Mouse (Mus musculus) liver, embryonic 15.5 days (tissue): ENCODE measurements around the gene Gm20388. TPM values are rescaled to one million over a fixed set of nuclear protein-coding genes. Genes with fewer than 3 reads are reported as not detected.

Experiments used
- ATAC-seq: fragments of 200-750 bp; cut with Nextera tagmentation; 2 replicates; pipeline ENCODE4 v1.8.0; 2017; ENCODE audit warnings: moderate number of reproducible peaks, mild to moderate bottlenecking, moderate library complexity; ENCODE audit not compliant: insufficient read depth
- H3K27ac ChIP-seq: fragments of 300-500 bp; sonication (generic); replicated peaks from 2 replicates; pipeline ENCODE4 v1.5.1; 2015; ENCODE audit warnings: mild to moderate bottlenecking, inconsistent platforms
- H3K27me3 ChIP-seq: fragments of 300-500 bp; sonication (generic); 2 replicates; pipeline ENCODE4 v1.6.1; 2015; ENCODE audit warnings: mild to moderate bottlenecking, inconsistent platforms
- H3K36me3 ChIP-seq: fragments of 300-500 bp; sonication (generic); replicated peaks from 2 replicates; pipeline ENCODE4 v1.6.1; 2015; ENCODE audit warnings: moderate library complexity, mild to moderate bottlenecking, inconsistent platforms
- H3K4me1 ChIP-seq: fragments of 300-500 bp; sonication (generic); replicated peaks from 2 replicates; pipeline ENCODE4 v1.6.1; 2015; ENCODE audit warnings: inconsistent platforms
- H3K4me2 ChIP-seq: fragments of 300-500 bp; sonication (generic); 2 replicates; pipeline ENCODE4 v1.6.1; 2015; ENCODE audit warnings: moderate library complexity, mild to moderate bottlenecking, inconsistent platforms
- H3K4me3 ChIP-seq: fragments of 300-500 bp; sonication (generic); replicated peaks from 2 replicates; pipeline ENCODE4 v1.5.1; 2015; ENCODE audit warnings: mild to moderate bottlenecking, inconsistent platforms
- H3K9ac ChIP-seq: fragments of 300-500 bp; sonication (generic); 2 replicates; pipeline ENCODE4 v1.6.1; 2015; ENCODE audit warnings: moderate library complexity, mild to moderate bottlenecking, inconsistent platforms
- H3K9me3 ChIP-seq: fragments of 300-500 bp; sonication (generic); replicated peaks from 2 replicates; pipeline ENCODE4 v1.6.1; 2016; ENCODE audit warnings: inconsistent platforms
- WGBS: fragments of 180-500 bp; shearing (Covaris S2); methylation state at CpG from one replicate; pipeline ENCODE4 v1.1.7; 2015; ENCODE audit warnings: mixed read lengths; ENCODE audit not compliant: insufficient replicate concordance; 5-methylcytosine and 5-hydroxymethylcytosine counted together
- polyA plus RNA-seq: library from polyadenylated mRNA; unstranded; fragments of >200 nt; fragmentation: Nextera tagmentation; extraction: Ambion mirVana; gene quantifications from 2 replicates; pipeline ENCODE4 v1.2.1, GENCODE M21; 2015

The Gm20388 gene
- polyA plus RNA-seq, 1 experiment from 2014 or later, result not detected

DNA sequence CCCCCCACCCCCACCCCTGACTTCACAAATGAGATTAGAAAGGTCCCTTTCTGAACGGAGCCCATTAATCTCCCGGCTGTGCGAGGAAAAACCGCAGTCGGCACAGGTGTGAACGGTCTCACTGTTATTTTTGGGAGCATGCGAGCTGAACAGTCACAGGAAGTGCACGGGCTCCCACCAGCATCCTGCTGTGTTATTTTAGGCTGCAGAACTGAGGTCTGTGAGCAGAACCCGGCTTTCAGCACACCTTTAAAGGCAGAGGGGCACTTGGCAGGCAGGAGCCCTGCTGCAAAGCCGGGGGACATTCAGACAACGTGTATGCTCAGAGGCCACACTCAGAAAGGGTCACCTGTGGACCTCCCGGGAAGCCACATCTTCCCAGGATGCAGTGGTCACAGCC lies 1110.8 kb downstream of the Gm20388 start:
- Histone ChIP-seq H3K36me3 (no peaks in the 10 kb centered on the region), H3K27ac (no peak overlapping the region), H3K4me1 (no peaks in the 10 kb centered on the region), H3K4me2 (no peak overlapping the region), H3K27me3 (peaks cover 39% of the 10 kb centered on the region), H3K9me3 (no peaks in the 10 kb centered on the region), H3K4me3 (no peak overlapping the region), H3K9ac (no peak overlapping the region)
- ATAC-seq, result no peak
- WGBS, result 25% methylated on average over 12 of the region's 12 CpGs

DNA sequence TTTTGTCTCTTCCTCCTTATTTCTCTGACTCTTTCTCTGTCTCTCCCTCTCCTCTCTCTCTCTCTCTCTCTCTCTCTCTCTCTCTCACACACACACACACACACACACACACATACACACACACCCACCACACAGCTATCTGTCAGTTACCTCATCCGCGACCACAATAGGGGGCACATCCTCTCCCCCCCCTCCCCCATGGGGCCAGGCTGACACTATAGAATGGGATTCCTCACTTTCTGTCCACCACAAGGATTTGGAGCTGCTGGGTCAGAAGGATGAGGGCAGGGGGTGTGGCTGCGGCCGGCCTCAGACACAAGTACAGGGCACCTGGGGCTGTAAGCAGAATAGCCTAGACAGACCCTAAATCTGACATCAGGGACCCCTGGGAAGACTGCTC lies 1112.4 kb downstream of the Gm20388 start:
- no peak for ATAC-seq
- Histone ChIP-seq H3K27ac (no peak overlapping the region), H3K4me3 (no peak overlapping the region), H3K4me2 (no peak overlapping the region), H3K27me3 (peaks cover 30% of the 10 kb centered on the region), H3K9ac (no peak overlapping the region), H3K36me3 (no peaks in the 10 kb centered on the region), H3K4me1 (no peaks in the 10 kb centered on the region), H3K9me3 (no peaks in the 10 kb centered on the region)
- WGBS, result 61% methylated on average over 4 of the region's 4 CpGs

DNA sequence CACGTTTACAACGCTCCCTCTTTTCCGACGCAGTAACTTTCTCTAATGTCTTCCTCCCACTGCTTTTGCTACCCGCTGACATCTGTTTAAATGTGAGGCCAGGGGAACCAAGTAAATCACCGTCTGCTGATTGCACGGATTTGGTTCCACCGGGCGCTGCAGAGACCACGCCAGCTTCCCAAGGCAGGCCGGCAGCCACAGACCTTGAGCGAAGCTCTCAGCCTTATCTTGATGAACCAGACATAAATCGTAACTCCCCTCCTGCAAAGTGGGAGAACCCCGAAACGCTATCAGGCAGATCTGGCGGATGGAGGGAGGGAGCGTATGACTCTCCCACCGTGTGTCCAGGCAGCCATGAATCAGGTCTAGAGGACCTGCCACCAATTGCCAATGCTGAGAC lies 1113.1 kb downstream of the Gm20388 start:
- Histone ChIP-seq H3K4me2 (no peak overlapping the region), H3K9me3 (no peaks in the 10 kb centered on the region), H3K9ac (no peak overlapping the region), H3K36me3 (no peaks in the 10 kb centered on the region), H3K4me3 (no peak overlapping the region), H3K27ac (no peak overlapping the region), H3K27me3 (peaks cover 26% of the 10 kb centered on the region), H3K4me1 (no peaks in the 10 kb centered on the region)
- ATAC-seq, result no peak
- WGBS, result 9% methylated on average over 18 of the region's 18 CpGs

DNA sequence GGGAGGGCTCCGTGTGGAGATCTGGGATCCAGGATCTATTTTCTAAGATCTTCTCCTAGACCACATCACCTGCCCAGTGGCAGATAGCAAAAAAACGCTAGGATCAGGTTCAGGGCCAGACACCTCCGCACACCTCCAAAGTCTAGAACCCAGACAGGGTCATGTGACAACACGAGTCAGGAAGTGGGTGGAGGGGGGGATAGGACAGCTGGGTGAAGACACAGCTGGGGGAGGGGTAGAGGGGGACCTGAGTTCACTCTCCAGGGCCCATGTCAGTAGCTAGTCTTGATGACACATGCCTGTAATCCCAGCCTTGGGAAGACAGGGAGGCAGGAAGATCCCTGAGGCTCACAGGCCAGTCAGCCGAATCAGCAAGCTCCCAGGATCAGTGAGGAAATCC lies 1114.8 kb downstream of the Gm20388 start:
- Histone ChIP-seq H3K27me3 (peaks cover 26% of the 10 kb centered on the region), H3K27ac (no peak overlapping the region), H3K4me1 (no peaks in the 10 kb centered on the region), H3K4me2 (no peak overlapping the region), H3K9me3 (no peaks in the 10 kb centered on the region), H3K36me3 (no peaks in the 10 kb centered on the region), H3K9ac (no peak overlapping the region), H3K4me3 (no peak overlapping the region)
- WGBS, result 42% methylated on average over 5 of the region's 5 CpGs
- no peak for ATAC-seq

DNA sequence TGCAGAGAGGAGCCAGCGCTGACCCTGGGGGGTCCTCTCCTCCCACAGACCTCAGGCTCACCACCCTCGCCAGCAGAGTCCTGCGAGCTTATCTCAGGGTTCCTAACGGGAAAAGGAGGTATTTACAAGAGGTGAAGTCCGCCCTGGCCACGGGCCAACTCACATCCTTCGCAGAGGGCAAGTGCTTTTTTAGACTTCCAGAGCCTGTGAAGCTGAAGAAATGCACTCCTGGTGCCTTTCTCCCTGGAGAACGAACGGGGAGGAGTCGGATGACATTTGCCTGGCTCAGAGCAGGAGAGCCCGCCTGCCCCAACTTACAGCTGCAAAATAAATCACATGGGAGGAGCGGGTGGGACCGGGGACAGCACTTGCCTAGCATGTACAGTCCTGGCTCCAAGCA lies 1117.1 kb downstream of the Gm20388 start:
- Histone ChIP-seq H3K27ac (no peak overlapping the region), H3K4me2 (no peak overlapping the region), H3K4me3 (no peak overlapping the region), H3K4me1 (no peaks in the 10 kb centered on the region), H3K36me3 (no peaks in the 10 kb centered on the region), H3K27me3 (peaks cover 12% of the 10 kb centered on the region), H3K9me3 (no peaks in the 10 kb centered on the region), H3K9ac (no peak overlapping the region)
- ATAC-seq, result no peak
- WGBS, result 32% methylated on average over 13 of the region's 13 CpGs

DNA sequence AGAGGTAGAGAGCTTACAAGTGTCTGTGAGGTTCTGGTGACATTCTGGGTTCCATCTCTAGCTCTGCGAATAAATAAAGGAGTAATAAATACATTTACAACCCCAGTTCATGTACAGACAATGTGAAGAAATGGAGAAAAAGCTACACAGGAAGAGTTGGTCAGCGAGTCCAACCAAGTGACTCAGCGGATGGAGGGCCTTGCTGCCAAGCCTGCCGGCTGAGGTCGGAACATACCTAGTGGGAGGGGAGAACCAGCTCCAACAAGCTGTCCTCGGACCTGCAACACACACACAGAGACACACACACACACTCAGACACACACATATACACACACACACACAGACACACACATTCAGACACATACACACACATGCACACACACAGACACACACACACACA lies 1118.4 kb downstream of the Gm20388 start:
- Histone ChIP-seq H3K4me1 (no peaks in the 10 kb centered on the region), H3K9ac (no peak overlapping the region), H3K4me3 (no peak overlapping the region), H3K27me3 (peaks cover under 1% of the 10 kb centered on the region; the same call in 1 of the 2 replicates), H3K36me3 (no peaks in the 10 kb centered on the region), H3K27ac (no peak overlapping the region), H3K9me3 (no peaks in the 10 kb centered on the region), H3K4me2 (no peak overlapping the region)
- ATAC-seq, result no peak
- 55% methylated on average over 6 of the region's 6 CpGs for WGBS

DNA sequence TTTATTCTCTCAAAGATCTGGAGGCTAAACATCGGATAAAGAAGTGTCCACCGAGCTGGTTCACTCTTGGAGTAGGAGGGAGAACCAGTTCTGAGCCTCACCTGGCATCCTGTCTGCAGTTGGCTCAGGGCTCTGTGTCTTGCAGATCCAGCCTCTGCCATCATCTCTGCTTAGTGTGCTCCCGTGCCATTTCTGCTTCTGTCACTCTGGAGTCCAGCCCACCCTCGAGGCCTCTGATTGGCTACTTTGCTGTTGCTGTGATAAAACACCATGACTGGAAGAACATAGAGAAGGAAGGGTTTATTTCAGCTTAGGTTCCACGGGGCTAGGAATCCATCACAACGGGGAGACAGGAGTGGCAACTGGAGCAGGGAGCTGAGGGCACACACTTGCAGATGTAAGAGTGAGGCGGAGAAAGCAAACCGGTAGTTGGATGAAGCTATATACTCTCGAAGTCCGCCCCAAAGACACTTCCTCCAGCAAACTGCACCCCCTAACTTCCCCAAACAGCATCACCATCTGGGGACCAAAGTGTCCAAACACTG lies 1119.9 kb downstream of the Gm20388 start:
- 47% methylated on average over 10 of the region's 10 CpGs for WGBS
- H3K36me3 ChIP-seq, result no peaks in the 10 kb centered on the region
- H3K27ac ChIP-seq, result no peak overlapping the region
- H3K4me3 ChIP-seq, result no peak overlapping the region
- no peak overlapping the region for H3K4me2 ChIP-seq
- ATAC-seq, result no peak
- no peak overlapping the region for H3K9ac ChIP-seq
- no peaks in the 10 kb centered on the region for H3K27me3 ChIP-seq
- H3K9me3 ChIP-seq, result no peaks in the 10 kb centered on the region
- no peaks in the 10 kb centered on the region for H3K4me1 ChIP-seq

DNA sequence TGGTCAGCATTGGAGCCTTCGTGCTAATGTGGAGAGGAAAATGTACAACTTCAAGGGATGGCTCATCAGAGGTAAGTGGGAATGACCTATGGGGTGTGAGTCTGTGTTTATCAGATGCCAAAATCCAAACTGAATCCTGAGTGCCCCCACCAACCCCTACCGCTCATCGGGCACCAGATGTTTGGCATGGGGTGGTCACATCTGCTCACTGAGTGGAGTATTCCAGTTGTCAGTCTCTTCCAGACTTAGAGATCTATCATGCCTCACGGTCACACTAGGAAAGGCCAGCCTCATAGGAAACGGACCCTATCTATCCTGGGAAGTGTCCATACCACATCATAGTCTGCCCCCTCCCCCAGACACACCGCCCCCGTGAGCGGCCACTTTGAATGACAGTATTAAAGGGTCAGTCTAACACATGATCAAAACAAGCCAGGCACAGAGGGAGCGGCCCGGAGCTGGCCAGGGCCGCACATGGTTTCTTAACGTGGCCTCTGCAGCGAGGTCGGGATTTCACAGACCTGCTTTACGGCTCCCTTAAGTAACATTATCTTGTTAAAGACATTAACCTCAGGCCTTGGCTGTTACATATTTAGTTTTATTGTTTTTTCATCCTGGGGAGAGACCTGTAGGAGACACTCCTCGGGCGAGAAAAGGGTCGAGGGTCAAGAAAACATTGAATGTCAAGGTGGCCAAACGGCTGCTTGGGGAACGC lies 1122.8 kb downstream of the Gm20388 start:
- H3K9ac ChIP-seq, result no peak overlapping the region
- 67% methylated on average over 20 of the region's 20 CpGs for WGBS
- H3K27me3 ChIP-seq, result no peaks in the 10 kb centered on the region
- ATAC-seq, result no peak
- H3K4me1 ChIP-seq, result no peaks in the 10 kb centered on the region
- H3K4me2 ChIP-seq, result no peak overlapping the region
- no peak overlapping the region for H3K4me3 ChIP-seq
- H3K9me3 ChIP-seq, result no peaks in the 10 kb centered on the region
- no peak overlapping the region for H3K27ac ChIP-seq
- no peaks in the 10 kb centered on the region for H3K36me3 ChIP-seq

DNA sequence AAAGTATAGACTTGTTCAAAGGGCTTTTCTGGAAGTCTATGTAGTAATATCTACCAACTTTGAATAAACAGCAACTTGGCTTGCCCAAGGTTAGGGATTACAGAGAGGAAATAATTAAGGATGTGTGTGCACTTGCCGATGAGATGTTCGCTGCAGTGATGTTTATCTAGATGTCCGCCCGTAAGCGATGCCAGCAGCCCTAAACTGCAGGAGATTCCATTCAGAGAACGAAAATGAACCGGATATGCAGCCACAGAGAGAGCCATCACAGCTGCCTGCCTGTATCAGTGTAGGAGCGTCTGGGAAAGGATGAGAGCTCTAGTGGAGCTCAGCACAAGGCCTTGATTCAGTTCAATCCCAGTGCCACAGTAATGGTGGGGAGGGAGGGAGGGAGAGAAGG lies 1125.0 kb downstream of the Gm20388 start:
- Histone ChIP-seq H3K36me3 (no peaks in the 10 kb centered on the region), H3K27me3 (no peaks in the 10 kb centered on the region), H3K27ac (no peak overlapping the region), H3K4me1 (no peaks in the 10 kb centered on the region), H3K9me3 (no peaks in the 10 kb centered on the region), H3K4me2 (no peak overlapping the region), H3K9ac (no peak overlapping the region), H3K4me3 (no peak overlapping the region)
- no peak for ATAC-seq
- 57% methylated on average over 8 of the region's 8 CpGs for WGBS

DNA sequence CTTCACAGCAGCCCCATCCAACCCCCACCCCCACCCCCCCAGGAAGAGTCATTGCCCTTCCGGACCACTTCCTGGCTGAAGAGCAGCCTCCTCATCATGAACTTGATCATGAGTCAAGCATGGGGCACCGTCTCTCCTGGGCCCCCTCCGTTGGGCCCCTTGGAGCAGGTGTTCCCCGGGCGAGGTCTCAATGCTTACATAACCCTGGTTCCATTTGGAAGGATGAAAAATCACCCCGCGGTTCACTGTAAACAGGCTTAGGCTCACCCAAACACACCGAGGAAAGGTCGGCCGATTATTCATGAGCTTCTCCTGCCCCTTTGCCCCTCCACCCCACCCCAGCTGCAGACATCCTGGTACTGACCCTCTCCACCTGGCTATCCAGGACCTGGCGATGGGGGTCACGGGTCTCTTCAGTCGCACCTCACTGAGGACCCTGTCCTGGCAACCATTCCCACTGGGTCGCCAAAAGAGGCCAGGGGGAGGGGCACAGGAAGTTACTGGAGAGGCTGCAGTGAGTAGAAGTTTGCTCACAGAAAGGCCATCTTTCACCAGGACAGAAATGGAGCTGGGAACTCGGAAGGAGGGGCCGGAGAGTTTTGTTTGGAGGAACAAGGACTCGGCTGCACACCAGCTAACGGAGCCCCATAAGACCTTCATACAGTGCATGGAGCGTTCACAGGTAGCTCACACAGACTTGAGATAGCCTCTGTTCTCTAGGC lies 1133.2 kb downstream of the Gm20388 start:
- ATAC-seq, result no peak
- Histone ChIP-seq H3K27me3 (no peaks in the 10 kb centered on the region), H3K27ac (no peak overlapping the region), H3K4me2 (no peak overlapping the region), H3K4me1 (no peaks in the 10 kb centered on the region), H3K9ac (no peak overlapping the region), H3K9me3 (no peaks in the 10 kb centered on the region), H3K36me3 (no peaks in the 10 kb centered on the region), H3K4me3 (no peak overlapping the region)
- 44% methylated on average over 19 of the region's 19 CpGs for WGBS

DNA sequence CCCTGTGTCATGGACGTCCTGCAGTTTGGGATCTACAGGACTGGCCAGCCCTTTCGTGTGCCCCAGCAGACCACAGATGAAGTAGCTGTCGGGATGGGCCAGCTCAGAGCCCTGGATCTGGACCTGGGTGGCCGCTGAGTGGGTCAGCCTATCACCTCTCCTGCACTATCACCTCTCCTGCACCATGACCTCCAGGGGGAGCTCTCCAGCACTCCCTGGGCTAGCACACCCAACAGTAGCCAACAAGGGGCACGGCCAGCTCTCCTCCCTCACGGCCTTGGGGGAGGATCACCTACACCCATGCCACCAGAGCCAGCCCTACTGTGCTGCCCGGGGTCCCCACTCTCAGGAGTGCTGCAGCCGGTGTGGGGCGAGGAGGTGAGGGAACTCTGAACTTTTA lies 1136.8 kb downstream of the Gm20388 start:
- no peak overlapping the region for H3K4me3 ChIP-seq
- no peak for ATAC-seq
- H3K27ac ChIP-seq, result no peak overlapping the region
- 47% methylated on average over 9 of the region's 9 CpGs for WGBS
- no peak overlapping the region for H3K9ac ChIP-seq
- H3K9me3 ChIP-seq, result no peaks in the 10 kb centered on the region
- no peak overlapping the region for H3K4me2 ChIP-seq
- no peaks in the 10 kb centered on the region for H3K36me3 ChIP-seq
- no peaks in the 10 kb centered on the region for H3K27me3 ChIP-seq
- H3K4me1 ChIP-seq, result no peaks in the 10 kb centered on the region
